Mouse (Mus musculus): ENCODE data around the gene Pfkfb2. TPM values are rescaled to one million over a fixed set of nuclear protein-coding genes. Genes with fewer than 3 reads are reported as not detected.

Gene Pfkfb2
- polyA plus RNA-seq (2016; fragmentation: Nextera tagmentation; extraction: Ambion mirVana): 15.6 and 16.1 TPM in 2 replicates

DNA sequence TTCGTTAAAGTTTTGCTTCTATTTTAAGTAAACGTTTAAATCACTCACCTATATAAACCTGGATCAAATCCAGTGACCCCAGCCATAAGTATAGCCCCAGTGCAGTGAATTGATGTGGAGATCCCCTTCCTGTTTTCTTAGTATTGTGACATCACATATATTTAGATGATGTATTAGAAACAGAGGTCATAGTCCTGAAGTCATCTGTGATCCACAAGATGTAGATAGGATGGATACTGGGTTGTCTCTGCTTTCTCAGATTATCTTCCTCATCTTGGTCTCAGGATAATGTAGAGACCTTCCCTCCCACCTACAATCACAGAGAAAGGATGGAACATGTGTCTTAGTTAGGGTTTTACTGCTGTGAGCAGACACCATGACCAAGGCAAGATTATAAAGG lies at the start of gene Pfkfb2:
Pfkfb2 (minus strand) TSS at position 101 of the 400 bp plus-strand sequence.
- H3K27ac ChIP-seq (replicated peaks): no peak within 1 kb of the TSS
- no peak for ATAC-seq (ENCODE audit: low FRiP score, low read depth)
- H3K4me3 ChIP-seq: no peak within 1 kb of the TSS
- no peak within 1 kb of the TSS for H3K9ac ChIP-seq (replicated peaks)
- no peaks in the 10 kb centered on the region for H3K36me3 ChIP-seq
- no peaks in the 10 kb centered on the region for H3K9me3 ChIP-seq
- H3K4me1 ChIP-seq: peaks cover 8% of the 10 kb centered on the region
- no peak within 1 kb of the TSS for H3K4me2 ChIP-seq (replicated peaks)
- H3K27me3 ChIP-seq: no peaks in the 10 kb centered on the region
- WGBS: 87% methylated on average over 2 of the region's 2 CpGs

DNA sequence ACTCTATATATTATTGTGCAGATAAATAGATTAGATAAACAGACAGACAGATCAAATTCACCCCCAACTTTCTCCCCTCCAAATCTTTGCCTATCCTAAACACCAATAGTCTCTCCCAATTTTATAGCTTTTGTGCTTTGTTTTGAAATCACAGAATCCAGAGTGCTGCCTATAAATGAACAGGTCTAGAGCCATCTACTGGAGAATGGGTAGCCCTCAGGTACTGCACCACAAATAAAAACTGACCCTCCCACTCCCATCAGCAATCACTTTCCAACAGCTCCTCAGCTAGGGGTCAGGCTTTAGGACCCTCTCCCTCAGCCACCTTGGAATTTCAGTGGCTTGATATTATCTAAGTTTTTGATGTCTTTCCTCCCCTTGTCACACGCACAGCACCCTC lies 47.6 kb upstream of the Pfkfb2 start:
- no peak overlapping the region for H3K4me3 ChIP-seq
- no peak for ATAC-seq (ENCODE audit: low FRiP score, low read depth)
- H3K27ac ChIP-seq (replicated peaks): no peak overlapping the region
- 83% methylated on average over 1 of the region's 1 CpGs for WGBS
- no peaks in the 10 kb centered on the region for H3K27me3 ChIP-seq
- no peaks in the 10 kb centered on the region for H3K36me3 ChIP-seq
- H3K4me1 ChIP-seq: 0 out of 2 replicates have a peak, but pooled peaks cover 4% of the 10 kb centered on the region
- no peak overlapping the region for H3K4me2 ChIP-seq (replicated peaks)
- no peak overlapping the region for H3K9ac ChIP-seq (replicated peaks)
- H3K9me3 ChIP-seq: no peaks in the 10 kb centered on the region

DNA sequence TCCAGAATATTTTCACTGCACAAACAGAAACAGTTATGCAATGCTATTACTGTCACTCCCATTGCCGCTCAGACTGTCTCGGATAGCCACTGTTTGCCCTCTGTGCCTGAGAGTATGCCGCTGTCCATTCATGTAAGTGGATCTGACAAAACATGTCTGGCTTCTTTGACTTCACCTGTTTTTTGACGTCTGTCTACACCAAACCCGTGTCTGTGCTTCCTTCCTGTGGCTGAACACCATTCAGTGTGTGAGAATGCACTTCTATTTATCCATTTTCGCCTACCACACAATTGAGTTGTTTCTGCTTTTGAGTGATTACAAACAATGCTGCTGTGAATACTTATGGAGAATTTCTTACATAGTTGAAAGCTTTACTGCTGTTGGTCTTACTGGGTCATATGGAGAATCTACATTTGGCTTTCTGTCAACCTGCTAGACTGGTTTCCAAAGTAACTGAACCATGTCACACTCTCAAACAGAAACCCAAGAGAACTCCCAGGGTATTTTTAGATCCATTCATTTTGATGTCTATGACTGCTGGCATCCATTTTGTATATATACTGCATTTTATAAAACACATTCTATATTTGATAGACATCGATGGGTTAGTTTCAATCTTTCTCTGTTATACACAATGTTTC lies 46.8 kb upstream of the Pfkfb2 start:
- H3K36me3 ChIP-seq: no peaks in the 10 kb centered on the region
- H3K4me3 ChIP-seq: no peak overlapping the region
- no peak overlapping the region for H3K4me2 ChIP-seq (replicated peaks)
- 77% methylated on average over 7 of the region's 7 CpGs for WGBS
- H3K4me1 ChIP-seq: 0 out of 2 replicates have a peak, but pooled peaks cover 4% of the 10 kb centered on the region
- no peak for ATAC-seq (ENCODE audit: low FRiP score, low read depth)
- H3K27ac ChIP-seq (replicated peaks): no peak overlapping the region
- no peak overlapping the region for H3K9ac ChIP-seq (replicated peaks)
- H3K9me3 ChIP-seq: no peaks in the 10 kb centered on the region
- no peaks in the 10 kb centered on the region for H3K27me3 ChIP-seq

DNA sequence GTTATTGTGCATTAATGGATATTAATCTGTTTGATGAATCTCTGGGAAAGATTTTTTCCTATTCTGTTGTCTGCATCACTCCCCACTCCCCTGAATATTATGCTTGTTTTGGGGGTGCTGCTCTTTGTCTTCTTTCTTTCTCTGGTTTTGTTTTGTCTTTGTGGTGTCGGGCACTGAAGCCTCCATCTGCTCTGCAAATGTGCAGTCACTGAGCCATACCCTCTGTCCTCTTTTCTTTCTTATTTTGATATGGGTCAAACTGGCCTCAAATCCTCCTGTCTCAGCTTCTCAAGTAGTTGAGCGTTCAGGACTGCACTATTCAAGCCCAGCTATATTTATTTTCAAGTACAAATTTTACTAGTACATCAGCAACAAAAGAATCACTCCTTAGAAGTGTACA lies 46.2 kb upstream of the Pfkfb2 start:
- H3K27ac ChIP-seq (replicated peaks): peak overlapping the region; percentile 16; the same call in 1 of the 2 replicates
- WGBS: 37% methylated on average over 2 of the region's 2 CpGs

DNA sequence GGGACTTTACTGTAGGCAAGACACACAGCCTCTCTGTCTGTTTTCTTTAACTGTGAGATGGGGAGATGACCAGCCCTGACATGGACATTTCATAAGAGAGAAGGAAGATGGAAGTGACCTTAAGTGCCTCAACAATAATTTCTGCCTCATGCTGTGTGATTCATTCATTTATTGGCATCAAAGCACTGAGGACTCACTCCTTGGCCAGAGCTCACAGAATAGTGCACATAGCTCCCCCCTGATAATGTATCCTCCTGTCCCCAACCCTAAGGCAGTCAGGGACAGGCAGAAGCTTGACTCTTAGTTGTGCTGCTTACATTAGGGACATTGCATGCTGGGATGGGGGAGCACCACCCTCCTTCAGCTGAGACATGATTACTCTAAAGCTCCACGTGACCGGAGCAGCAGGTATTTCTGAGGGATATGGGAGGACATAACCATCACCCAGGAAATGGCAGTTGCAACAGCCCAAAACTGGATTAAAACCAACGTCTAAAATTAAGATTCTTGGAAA lies 42.0 kb upstream of the Pfkfb2 start:
- no peak overlapping the region for H3K4me3 ChIP-seq
- no peak for ATAC-seq (ENCODE audit: low FRiP score, low read depth)
- H3K9ac ChIP-seq (replicated peaks): no peak overlapping the region
- H3K4me2 ChIP-seq (replicated peaks): no peak overlapping the region
- H3K27ac ChIP-seq (replicated peaks): no peak overlapping the region
- H3K36me3 ChIP-seq: no peaks in the 10 kb centered on the region
- no peaks in the 10 kb centered on the region for H3K27me3 ChIP-seq
- WGBS: 81% methylated on average over 3 of the region's 3 CpGs
- H3K4me1 ChIP-seq: 0 out of 2 replicates have a peak, but pooled peaks cover 4% of the 10 kb centered on the region
- H3K9me3 ChIP-seq: no peaks in the 10 kb centered on the region

More for the DNA sequence above, 46.2 kb upstream of the Pfkfb2 start:
- H3K4me3 ChIP-seq: no peak overlapping the region
- H3K4me1 ChIP-seq: 0 out of 2 replicates have a peak, but pooled peaks cover 4% of the 10 kb centered on the region
- H3K9me3 ChIP-seq: no peaks in the 10 kb centered on the region
- no peaks in the 10 kb centered on the region for H3K27me3 ChIP-seq
- no peak overlapping the region for H3K4me2 ChIP-seq (replicated peaks)
- H3K36me3 ChIP-seq: no peaks in the 10 kb centered on the region
- no peak overlapping the region for H3K9ac ChIP-seq (replicated peaks)
- ATAC-seq (ENCODE audit: low FRiP score, low read depth): 0 out of 2 replicates have a peak, but pooled peaks have one; percentile 38

DNA sequence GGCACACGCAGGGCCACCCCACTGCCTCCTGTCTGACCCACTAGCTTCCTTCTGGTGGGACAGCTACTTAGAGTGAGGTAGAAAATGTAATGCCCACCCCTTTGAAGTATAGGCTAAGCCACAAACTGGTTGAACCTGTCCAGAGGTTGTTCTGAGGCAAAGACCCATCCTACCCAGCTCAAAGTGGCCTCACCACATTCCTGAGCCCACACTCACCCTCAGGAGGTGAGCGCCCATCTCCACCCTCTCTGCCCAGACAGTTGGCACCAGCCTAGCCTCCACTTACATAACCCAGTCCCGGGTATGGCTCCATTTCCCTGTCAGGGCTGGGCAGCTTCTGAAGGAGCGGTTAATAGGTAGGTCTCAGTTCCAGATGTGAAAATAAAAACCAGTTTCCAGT lies 41.4 kb upstream of the Pfkfb2 start:
- Histone ChIP-seq H3K9ac (replicated peaks) (no peak overlapping the region), H3K4me2 (replicated peaks) (no peak overlapping the region), H3K27me3 (no peaks in the 10 kb centered on the region), H3K9me3 (no peaks in the 10 kb centered on the region), H3K36me3 (no peaks in the 10 kb centered on the region), H3K4me1 (no peaks in the 10 kb centered on the region), H3K27ac (replicated peaks) (no peak overlapping the region), H3K4me3 (no peak overlapping the region)
- WGBS: 89% methylated on average over 4 of the region's 4 CpGs
- ATAC-seq (ENCODE audit: low FRiP score, low read depth): no peak; the same call in 1 of the 2 replicates

DNA sequence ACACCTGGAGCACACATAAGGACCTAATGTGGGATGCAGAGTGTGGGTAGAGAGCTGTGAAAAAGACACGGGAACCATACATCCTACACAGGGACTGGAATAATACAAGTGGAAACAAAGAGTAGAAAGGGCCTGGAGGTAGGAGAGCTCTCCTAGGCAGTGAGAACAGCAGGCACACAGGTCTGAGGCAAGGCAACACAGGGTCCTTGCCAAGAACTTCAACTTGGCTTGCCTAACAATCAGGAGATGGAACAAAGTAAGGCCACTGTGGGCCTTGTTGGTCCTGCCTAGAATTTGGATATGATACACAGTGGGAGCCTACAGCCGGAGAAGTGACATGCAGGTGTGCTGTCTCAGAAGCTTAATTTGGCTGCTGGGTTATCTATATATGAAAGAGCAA lies 40.9 kb upstream of the Pfkfb2 start:
- 85% methylated on average over 2 of the region's 2 CpGs for WGBS
- Histone ChIP-seq H3K9me3 (no peaks in the 10 kb centered on the region), H3K9ac (replicated peaks) (no peak overlapping the region), H3K27me3 (no peaks in the 10 kb centered on the region), H3K27ac (replicated peaks) (no peak overlapping the region), H3K4me2 (replicated peaks) (no peak overlapping the region), H3K4me3 (no peak overlapping the region), H3K4me1 (no peaks in the 10 kb centered on the region), H3K36me3 (no peaks in the 10 kb centered on the region)
- no peak for ATAC-seq (ENCODE audit: low FRiP score, low read depth)

DNA sequence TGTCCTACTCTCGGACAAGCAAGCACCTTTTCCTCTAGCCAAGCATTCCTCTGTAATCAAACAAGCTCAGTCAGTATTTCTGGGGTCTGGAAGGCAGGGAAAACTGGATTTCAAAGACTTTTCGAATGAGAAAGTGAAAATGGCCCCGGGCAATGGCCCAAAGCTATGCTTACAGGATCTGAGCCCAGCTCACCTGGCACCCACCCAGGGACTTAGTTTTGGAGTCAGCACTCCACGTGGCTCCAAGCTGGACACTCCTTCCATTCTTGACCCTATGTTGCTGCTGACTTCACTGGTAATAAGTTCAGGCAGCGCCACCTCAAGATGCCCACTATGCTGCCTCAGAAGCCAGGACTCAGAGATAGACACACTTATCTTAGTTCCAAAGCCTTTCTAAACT lies 38.0 kb upstream of the Pfkfb2 start:
- no peaks in the 10 kb centered on the region for H3K36me3 ChIP-seq
- H3K4me1 ChIP-seq: no peaks in the 10 kb centered on the region
- H3K27me3 ChIP-seq: no peaks in the 10 kb centered on the region
- H3K9ac ChIP-seq (replicated peaks): no peak overlapping the region
- 85% methylated on average over 5 of the region's 5 CpGs for WGBS
- no peak overlapping the region for H3K4me3 ChIP-seq
- no peak overlapping the region for H3K4me2 ChIP-seq (replicated peaks)
- no peaks in the 10 kb centered on the region for H3K9me3 ChIP-seq
- ATAC-seq (ENCODE audit: low FRiP score, low read depth): no peak
- no peak overlapping the region for H3K27ac ChIP-seq (replicated peaks)

DNA sequence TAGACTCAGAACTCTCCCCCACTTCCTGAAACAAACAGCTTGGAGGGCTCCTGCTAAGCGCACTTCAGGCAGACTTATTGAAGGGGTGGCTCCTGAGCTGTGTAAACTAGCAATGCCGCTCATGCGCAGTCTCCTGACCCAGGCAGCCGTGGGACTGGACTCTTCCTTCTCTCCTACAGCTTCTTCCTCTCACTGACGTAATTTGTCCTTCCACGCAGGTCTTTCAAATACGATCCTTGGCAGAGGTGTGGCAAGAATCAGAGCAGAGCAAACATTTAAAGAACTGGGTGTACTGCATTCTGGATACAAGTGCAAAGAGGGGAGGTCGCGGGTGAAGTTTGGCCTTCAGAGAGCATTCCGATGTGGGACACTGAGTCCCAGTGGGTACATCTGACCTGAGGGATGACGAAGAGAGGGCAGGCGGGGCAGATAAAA lies 35.0 kb upstream of the Pfkfb2 start:
- Histone ChIP-seq H3K36me3 (no peaks in the 10 kb centered on the region), H3K4me3 (no peak overlapping the region), H3K4me2 (replicated peaks) (no peak overlapping the region), H3K4me1 (no peaks in the 10 kb centered on the region), H3K9ac (replicated peaks) (no peak overlapping the region), H3K27ac (replicated peaks) (no peak overlapping the region), H3K9me3 (no peaks in the 10 kb centered on the region), H3K27me3 (no peaks in the 10 kb centered on the region)
- 85% methylated on average over 12 of the region's 12 CpGs for WGBS
- ATAC-seq (ENCODE audit: low FRiP score, low read depth): no peak

DNA sequence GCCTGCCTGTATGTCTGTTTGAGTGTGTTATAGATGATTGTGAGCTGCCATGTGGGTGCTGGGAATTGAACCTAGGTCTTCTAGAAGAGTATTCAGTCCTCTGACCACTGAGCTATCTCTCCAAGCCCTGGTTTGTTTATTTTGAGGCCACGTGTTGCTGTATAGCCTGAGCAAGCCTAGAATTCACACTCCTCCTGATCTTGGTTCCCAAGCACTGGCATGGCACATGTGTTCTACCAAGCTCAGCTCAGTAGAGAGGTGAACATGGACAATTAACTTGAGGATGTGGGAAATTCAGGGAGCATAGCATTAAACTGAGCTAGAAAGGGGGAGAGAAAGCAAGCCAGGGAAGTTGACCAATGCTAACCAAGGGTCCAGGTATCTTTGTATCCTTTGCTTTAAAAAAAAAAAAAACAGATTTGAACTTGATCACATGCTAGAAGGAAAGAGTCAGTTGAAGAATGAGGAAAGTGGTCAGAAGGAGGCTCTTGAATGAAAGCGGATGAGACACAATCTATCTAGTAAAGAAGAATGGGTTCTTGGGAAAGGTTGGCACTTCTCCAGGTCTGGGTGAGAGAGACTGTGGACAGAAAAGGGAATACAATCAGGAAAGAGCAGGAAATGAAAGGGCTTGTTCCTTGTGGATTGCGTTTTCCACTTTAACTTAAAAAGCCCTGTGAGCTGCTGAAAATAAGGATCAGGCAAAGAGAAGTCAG lies 33.1 kb upstream of the Pfkfb2 start:
- H3K4me2 ChIP-seq (replicated peaks): no peak overlapping the region
- H3K27ac ChIP-seq (replicated peaks): no peak overlapping the region
- no peak overlapping the region for H3K9ac ChIP-seq (replicated peaks)
- ATAC-seq (ENCODE audit: low FRiP score, low read depth): no peak
- H3K4me3 ChIP-seq: no peak overlapping the region
- no peaks in the 10 kb centered on the region for H3K4me1 ChIP-seq
- WGBS: 90% methylated on average over 3 of the region's 3 CpGs
- H3K9me3 ChIP-seq: no peaks in the 10 kb centered on the region
- H3K27me3 ChIP-seq: no peaks in the 10 kb centered on the region
- H3K36me3 ChIP-seq: no peaks in the 10 kb centered on the region

DNA sequence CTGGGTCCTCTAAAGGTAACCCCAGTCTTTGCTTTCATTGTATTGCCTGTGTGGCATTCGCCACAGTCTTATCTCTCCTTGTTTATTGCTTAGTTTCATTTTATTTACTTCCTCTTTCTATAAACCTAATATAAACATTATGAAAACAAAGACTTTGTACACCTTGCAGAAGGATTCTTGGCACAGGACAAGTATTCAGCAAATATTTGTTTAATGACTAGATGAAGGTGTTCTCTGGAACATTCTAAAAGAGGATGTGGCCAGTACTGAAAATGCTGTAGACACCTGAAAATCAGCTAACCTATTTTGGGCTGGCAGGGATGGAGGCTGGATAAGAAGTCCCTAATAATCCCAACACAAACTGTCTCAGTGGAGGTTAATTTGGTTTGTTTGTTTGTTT lies 32.5 kb upstream of the Pfkfb2 start:
- no peak overlapping the region for H3K4me3 ChIP-seq
- no peaks in the 10 kb centered on the region for H3K27me3 ChIP-seq
- H3K4me2 ChIP-seq (replicated peaks): no peak overlapping the region
- no peaks in the 10 kb centered on the region for H3K36me3 ChIP-seq
- no peak overlapping the region for H3K27ac ChIP-seq (replicated peaks)
- 88% methylated on average over 1 of the region's 1 CpGs for WGBS
- H3K9ac ChIP-seq (replicated peaks): no peak overlapping the region
- H3K9me3 ChIP-seq: no peaks in the 10 kb centered on the region
- no peak for ATAC-seq (ENCODE audit: low FRiP score, low read depth)
- no peaks in the 10 kb centered on the region for H3K4me1 ChIP-seq

DNA sequence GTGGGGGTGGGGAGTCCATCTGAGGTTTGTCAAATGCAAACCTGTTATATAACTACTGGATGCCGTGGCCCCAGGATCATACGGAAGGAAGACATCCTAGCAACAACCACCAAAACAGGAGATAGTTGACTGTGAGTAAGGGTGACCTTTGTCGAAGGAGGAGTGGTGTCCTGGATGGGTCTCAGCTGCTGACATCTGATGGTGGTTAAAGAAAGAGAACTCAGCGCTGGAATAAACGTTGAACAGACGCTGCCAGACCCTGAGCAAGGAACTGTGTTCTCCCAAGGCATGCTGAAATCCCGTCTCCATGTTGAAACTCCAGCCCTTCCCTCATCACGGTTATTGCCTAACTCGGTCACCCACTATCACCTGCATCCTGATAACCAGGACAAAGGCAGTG lies 30.6 kb upstream of the Pfkfb2 start:
- Histone ChIP-seq H3K4me2 (replicated peaks) (no peak overlapping the region), H3K9me3 (no peaks in the 10 kb centered on the region), H3K9ac (replicated peaks) (no peak overlapping the region), H3K27ac (replicated peaks) (no peak overlapping the region), H3K4me1 (no peaks in the 10 kb centered on the region), H3K36me3 (no peaks in the 10 kb centered on the region), H3K4me3 (no peak overlapping the region), H3K27me3 (no peaks in the 10 kb centered on the region)
- WGBS: 84% methylated on average over 9 of the region's 9 CpGs
- ATAC-seq (ENCODE audit: low FRiP score, low read depth): no peak
